Mouse (Mus musculus): Measurements from ENCODE around the gene Lonp1. TPM values are rescaled to one million over a fixed set of nuclear protein-coding genes. Genes with fewer than 3 reads are reported as not detected.

The Lonp1 gene
- polyA plus RNA-seq, 1 experiment from 2014 or later: 60.7 TPM

DNA sequence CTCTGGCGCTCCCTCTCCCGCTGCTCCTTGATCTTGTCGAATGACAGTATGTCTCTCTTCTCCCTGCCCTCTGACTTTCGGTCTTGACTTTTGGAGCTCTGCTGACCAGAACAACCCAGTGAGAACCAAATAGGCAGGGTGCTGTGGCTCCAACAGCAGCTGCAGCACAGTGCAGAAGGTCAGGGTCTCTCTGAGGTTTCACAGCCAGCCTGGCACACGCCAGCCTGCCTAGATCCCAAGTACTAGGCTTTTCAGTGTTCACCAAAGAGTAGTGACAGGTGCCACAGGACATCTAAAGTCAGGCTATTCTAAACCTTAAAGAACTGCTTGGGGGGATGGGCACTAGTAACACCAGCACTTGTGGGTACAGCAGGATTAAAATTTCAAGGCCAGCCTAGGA is 59.8 kb downstream of the Lonp1 start:
- H3K27me3 ChIP-seq (ENCODE audit: control insufficient read depth, insufficient read depth, low read length): no peaks in the 10 kb centered on the region
- H3K36me3 ChIP-seq (ENCODE audit: control insufficient read depth, insufficient read depth): peaks cover 88% of the 10 kb centered on the region
- H3K27ac ChIP-seq (ENCODE audit: low read length): no peak overlapping the region
- no peak overlapping the region for H3K4me2 ChIP-seq (ENCODE audit: low read depth, low read length)
- WGBS: 94% methylated on average over 5 of the region's 5 CpGs
- ATAC-seq (replicated peaks; ENCODE audit: extremely low read depth, insufficient read depth, low FRiP score): no peak
- H3K4me1 ChIP-seq (ENCODE audit: control insufficient read depth, insufficient read depth, low read length): no peaks in the 10 kb centered on the region
- no peaks in the 10 kb centered on the region for H3K9me3 ChIP-seq (replicated peaks; ENCODE audit: control insufficient read depth, low read length)
- no peak overlapping the region for H3K4me3 ChIP-seq (ENCODE audit: low read length)
- H3K9ac ChIP-seq (ENCODE audit: low read length): no peak overlapping the region

DNA sequence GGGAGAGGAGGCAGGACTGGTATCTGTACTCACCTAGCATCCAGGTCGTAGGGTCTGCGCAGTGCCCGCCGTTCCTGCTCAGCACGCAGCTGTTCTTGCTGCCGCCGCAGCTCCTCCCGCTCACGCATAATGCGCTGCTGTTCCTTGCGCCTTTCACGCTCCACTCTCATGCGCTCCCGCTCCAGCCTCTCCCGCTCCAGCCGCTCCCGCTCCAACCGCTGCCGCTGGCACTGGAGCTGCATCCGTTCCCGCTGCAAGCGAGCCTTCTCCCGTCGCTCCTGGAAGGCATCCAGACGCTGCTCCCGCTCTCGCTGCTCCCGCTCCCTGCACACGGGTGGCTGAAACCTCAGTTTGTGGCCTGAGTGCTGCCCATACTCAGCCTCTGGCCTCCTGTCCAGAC is 60.4 kb downstream of the Lonp1 start:
- Histone ChIP-seq H3K4me3 (ENCODE audit: low read length) (no peak overlapping the region), H3K9ac (ENCODE audit: low read length) (no peak overlapping the region), H3K27ac (ENCODE audit: low read length) (no peak overlapping the region), H3K36me3 (ENCODE audit: control insufficient read depth, insufficient read depth) (peaks cover 89% of the 10 kb centered on the region), H3K4me2 (ENCODE audit: low read depth, low read length) (no peak overlapping the region), H3K27me3 (ENCODE audit: control insufficient read depth, insufficient read depth, low read length) (no peaks in the 10 kb centered on the region), H3K4me1 (ENCODE audit: control insufficient read depth, insufficient read depth, low read length) (no peaks in the 10 kb centered on the region), H3K9me3 (replicated peaks; ENCODE audit: control insufficient read depth, low read length) (no peaks in the 10 kb centered on the region)
- WGBS: 90% methylated on average over 29 of the region's 29 CpGs
- no peak for ATAC-seq (replicated peaks; ENCODE audit: extremely low read depth, insufficient read depth, low FRiP score)

Other genes with a start within 250 kb of the Lonp1 start
- 33.9 and 39.7 TPM in 2 replicates for gene Ptprs, start 150.4 kb downstream of the Lonp1 start, polyA plus RNA-seq (2015; fragmentation: Nextera tagmentation; extraction: Ambion mirVana)
- not detected in 2 replicates for gene Znrf4, start 114.5 kb downstream of the Lonp1 start, polyA plus RNA-seq (2015; fragmentation: Nextera tagmentation; extraction: Ambion mirVana)
- 0.62 and 1.2 TPM in 2 replicates for gene Gm20219, start 72.5 kb downstream of the Lonp1 start, polyA plus RNA-seq (2015; fragmentation: Nextera tagmentation; extraction: Ambion mirVana)
- 57.6 and 60.6 TPM in 2 replicates for gene Safb2, start 42.3 kb downstream of the Lonp1 start, polyA plus RNA-seq (2015; fragmentation: Nextera tagmentation; extraction: Ambion mirVana)
- gene Safb, start 42.1 kb downstream of the Lonp1 start, polyA plus RNA-seq (2015; fragmentation: Nextera tagmentation; extraction: Ambion mirVana): 76.5 and 92.3 TPM in 2 replicates
- gene 2410015M20Rik, start 17.1 kb downstream of the Lonp1 start, polyA plus RNA-seq (2015; fragmentation: Nextera tagmentation; extraction: Ambion mirVana): 329 and 345 TPM in 2 replicates
- 1,106 and 1,159 TPM in 2 replicates for gene Rpl36, start 13.5 kb downstream of the Lonp1 start, polyA plus RNA-seq (2015; fragmentation: Nextera tagmentation; extraction: Ambion mirVana)
- gene Catsperd, start 1.3 kb upstream of the Lonp1 start, polyA plus RNA-seq (2015; fragmentation: Nextera tagmentation; extraction: Ambion mirVana): 0.29 and 0.31 TPM in 2 replicates
- 63.1 and 64.3 TPM in 2 replicates for gene Ranbp3, start 46.4 kb upstream of the Lonp1 start, polyA plus RNA-seq (2015; fragmentation: Nextera tagmentation; extraction: Ambion mirVana)
- 1,043 and 1,129 TPM in 2 replicates for gene Ndufa11, start 90.9 kb upstream of the Lonp1 start, polyA plus RNA-seq (2015; fragmentation: Nextera tagmentation; extraction: Ambion mirVana)
- gene Vmac, start 91.1 kb upstream of the Lonp1 start, polyA plus RNA-seq (2015; fragmentation: Nextera tagmentation; extraction: Ambion mirVana): 12.8 and 14.6 TPM in 2 replicates
- 21.2 and 23.9 TPM in 2 replicates for gene Nrtn, start 130.6 kb upstream of the Lonp1 start, polyA plus RNA-seq (2015; fragmentation: Nextera tagmentation; extraction: Ambion mirVana)
- gene Dus3l, start 137.9 kb upstream of the Lonp1 start, polyA plus RNA-seq (2015; fragmentation: Nextera tagmentation; extraction: Ambion mirVana): 31.7 and 34.9 TPM in 2 replicates
- 0.59 and 1.2 TPM in 2 replicates for gene Prr22, start 143.4 kb upstream of the Lonp1 start, polyA plus RNA-seq (2015; fragmentation: Nextera tagmentation; extraction: Ambion mirVana)
- gene Rfx2, start 204.1 kb upstream of the Lonp1 start, polyA plus RNA-seq (2015; fragmentation: Nextera tagmentation; extraction: Ambion mirVana): 6.2 and 6.8 TPM in 2 replicates
- gene Acsbg2, start 247.6 kb upstream of the Lonp1 start, polyA plus RNA-seq (2015; fragmentation: Nextera tagmentation; extraction: Ambion mirVana): not detected in 2 replicates
- 0.30 and 0.61 TPM in 2 replicates for gene 1700061G19Rik, start 248.6 kb upstream of the Lonp1 start, polyA plus RNA-seq (2015; fragmentation: Nextera tagmentation; extraction: Ambion mirVana)